ENCODE assay signal across 22 mouse cellular contexts in the genomic region with DNA sequence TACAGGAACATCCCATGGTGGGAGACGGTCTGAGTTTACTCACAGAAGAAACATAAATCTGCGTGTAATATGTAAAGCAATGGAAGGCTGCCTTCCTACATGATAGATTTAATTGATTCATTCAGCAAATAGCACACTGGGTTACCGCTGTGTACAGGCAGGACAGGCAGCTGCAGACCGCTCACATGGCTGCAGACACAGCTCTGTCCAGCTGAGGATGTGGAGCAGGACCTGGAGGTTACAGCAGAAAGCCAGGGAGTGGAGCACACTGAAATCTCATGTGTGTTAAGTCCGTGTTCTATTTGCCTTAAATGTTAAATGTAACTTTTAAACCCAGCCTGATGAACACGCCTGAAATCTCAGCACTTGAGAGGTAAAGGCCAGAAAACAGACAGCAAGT. TPM values are rescaled to one million over a fixed set of nuclear protein-coding genes. Genes with fewer than 3 reads are reported as not detected.
DNase-seq lines count a peak whose midpoint lies in the region; ATAC-seq lines count a peak whose summit lies in the region.
"Had no signal": no experiment of that assay in that cellular context is flagged by ENCODE, and none has a peak within 500 bp of the region (broad histone marks: within the 10 kb centered on the region; RNA-seq: fewer than 3 reads in every experiment).

No protein-coding gene starts in this region.

- H3K9ac ChIP-seq in midbrain, embryonic 11.5 days (ENCODE audit: low read length): no peak overlapping the region
- no peak overlapping the region for H3K9ac ChIP-seq in midbrain, embryonic 13.5 days (replicated peaks)

- DNase-seq in heart, adult 11 months: peak; percentile 62
- DNase-seq in heart, postnatal 14 days: no peak
- peak; percentile 61 for DNase-seq in heart, embryonic 10.5 days (ENCODE audit: low spot score)
- DNase-seq in heart, adult 8-10 months (ENCODE audit: low spot score): no peak
- peak; percentile 28 for DNase-seq in midbrain, embryonic 11.5 days (ENCODE audit: low spot score, missing footprints)
- DNase-seq: adrenal gland, adult 2 months; adrenal gland, adult 8-10 months; adrenal gland, postnatal 10 days; adrenal gland, postnatal 14 days; adrenal gland, postnatal 25 days; adrenal gland, postnatal 36 days; B cell, adult 2 months; cerebellum, adult 11 months; cerebellum, adult 11-12 months; cerebellum, adult 18-20 months had no signal

- intact Hi-C loops in heart, postnatal 14 days (cut with DNase I): no loop called here

- no peaks in the 10 kb centered on the region for H3K27me3 ChIP-seq in heart, embryonic 10.5 days (ENCODE audit: insufficient read depth, poor library complexity, severe bottlenecking)
- H3K27me3 ChIP-seq in midbrain, embryonic 11.5 days (ENCODE audit: control insufficient read depth, insufficient read depth, low read length): no peaks in the 10 kb centered on the region
- no peaks in the 10 kb centered on the region for H3K27me3 ChIP-seq in midbrain, embryonic 13.5 days
- H3K27me3 ChIP-seq: CH12.LX, Patski had no signal

- no peak for ATAC-seq in midbrain, embryonic 11.5 days (ENCODE audit: low FRiP score)
- ATAC-seq in midbrain, embryonic 13.5 days: no peak
- ATAC-seq: activated CD4-positive, CD25-positive, alpha-beta regulatory T cell, adult 4 months; CD4-positive, CD25-positive, alpha-beta regulatory T cell, adult 4 months; Patski had no signal

- no peaks in the 10 kb centered on the region for H3K9me3 ChIP-seq in heart, embryonic 10.5 days
- no peaks in the 10 kb centered on the region for H3K9me3 ChIP-seq in midbrain, embryonic 11.5 days (ENCODE audit: control insufficient read depth, low read length)
- no peaks in the 10 kb centered on the region; the same call in 1 of the 2 replicates for H3K9me3 ChIP-seq in midbrain, embryonic 13.5 days

- peaks cover 32% of the 10 kb centered on the region for H3K36me3 ChIP-seq in heart, embryonic 10.5 days
- peaks cover 5% of the 10 kb centered on the region for H3K36me3 ChIP-seq in midbrain, embryonic 11.5 days (ENCODE audit: control insufficient read depth, insufficient read depth, low read length)
- peaks cover 42% of the 10 kb centered on the region for H3K36me3 ChIP-seq in midbrain, embryonic 13.5 days
- H3K36me3 ChIP-seq: G1E had no signal

- H3K4me2 ChIP-seq in midbrain, embryonic 11.5 days: no peak overlapping the region
- no peak overlapping the region for H3K4me2 ChIP-seq in midbrain, embryonic 13.5 days (replicated peaks)

- H3K4me1 ChIP-seq in heart, embryonic 10.5 days: peaks cover 14% of the 10 kb centered on the region
- no peaks in the 10 kb centered on the region for H3K4me1 ChIP-seq in midbrain, embryonic 11.5 days (ENCODE audit: control insufficient read depth, insufficient read depth, low read length)
- H3K4me1 ChIP-seq in midbrain, embryonic 13.5 days (replicated peaks): peaks cover 6% of the 10 kb centered on the region; the same call in 1 of the 2 replicates

- H3K27ac ChIP-seq in heart, embryonic 10.5 days: no peak overlapping the region
- H3K27ac ChIP-seq in midbrain, embryonic 11.5 days (ENCODE audit: low read depth, low read length): no peak overlapping the region
- no peak overlapping the region for H3K27ac ChIP-seq in midbrain, embryonic 13.5 days

- no peak overlapping the region for H3K4me3 ChIP-seq in heart, embryonic 10.5 days
- H3K4me3 ChIP-seq in midbrain, embryonic 11.5 days (ENCODE audit: low read depth, low read length): no peak overlapping the region
- no peak overlapping the region for H3K4me3 ChIP-seq in midbrain, embryonic 13.5 days (replicated peaks)

- WGBS in heart, embryonic 10.5 days: 88% methylated on average over 6 of the region's 6 CpGs
- WGBS in midbrain, embryonic 11.5 days: 91% methylated on average over 6 of the region's 6 CpGs
- 92% methylated on average over 6 of the region's 6 CpGs for WGBS in midbrain, embryonic 13.5 days

RNA-seq across cellular contexts. Expression of gene Sestd1, which starts 38.1 kb away (rescaled TPM):
- 10 to 100 TPM; 23.5 to 25.0 TPM for total RNA-seq in heart, postnatal 14 days (2021)
- polyA plus RNA-seq in heart, embryonic 10.5 days (2016; fragmentation: Nextera tagmentation; extraction: Ambion mirVana): 8.2 and 9.9 TPM in 2 replicates
- total RNA-seq in heart, adult 8-10 months (2022): 10 to 100 TPM; 16.3 to 19.4 (median 17.2) TPM
- polyA plus RNA-seq in midbrain, embryonic 11.5 days (2014; fragmentation: Nextera tagmentation; extraction: Ambion mirVana): 24.8 and 27.3 TPM in 2 replicates
- 28.2 and 28.7 TPM in 2 replicates for polyA plus RNA-seq in midbrain, embryonic 13.5 days (2015; fragmentation: Nextera tagmentation; extraction: Ambion mirVana)
- total RNA-seq: CH12.LX, MEL had no signal

Comparison
In these comparisons a context has a peak if more than half of its experiments do, and no peak if none do; other contexts are left out.
1. DNase-seq: peak in heart, adult 11 months (single experiment), heart, embryonic 10.5 days (single experiment) and midbrain, embryonic 11.5 days (single experiment); none in heart, postnatal 14 days (0 of 2) and heart, adult 8-10 months (single experiment).